Mouse (Mus musculus) stomach, postnatal 0 days (tissue): ENCODE measurements at regions not wholly inside any gene's neighbourhood (a gene's known extent, or its start where the extent isn't known, plus 50 kb on each side); places are given as distances from the start of the nearest gene placed in this dataset.

Experiments used
- CTCF ChIP-seq: IDR thresholded peaks from 2 replicates; pipeline ENCODE4 v1.5.1; 2016; ENCODE audit warnings: antibody characterized with exemption, low read depth, mild to moderate bottlenecking, moderate library complexity
- EP300 ChIP-seq: optimal IDR thresholded peaks from 2 replicates; pipeline ENCODE3; 2016; ENCODE audit warnings: antibody characterized with exemption

DNA sequence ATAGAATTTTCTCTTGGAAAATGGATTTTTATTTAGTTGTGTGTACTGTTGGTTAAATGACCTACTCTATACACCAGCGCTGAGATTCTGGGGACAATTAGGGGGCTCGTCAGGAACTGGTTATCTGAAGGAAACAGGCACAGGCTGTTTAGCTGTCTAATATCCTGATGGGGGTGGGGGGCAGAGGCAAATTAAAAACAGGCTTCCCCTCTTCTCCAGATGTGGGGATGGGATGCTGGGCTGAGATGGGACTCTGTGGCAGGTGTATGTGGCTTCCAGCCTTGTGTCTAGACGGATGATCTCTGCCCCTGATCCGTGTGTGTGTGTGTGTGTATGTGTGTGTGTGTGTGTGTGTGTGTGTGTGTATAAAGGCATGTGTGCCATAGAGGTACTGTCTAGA is 61.6 kb upstream of the 4931429L15Rik start:
- TF ChIP-seq EP300 (no peak), CTCF (no peak)
